Mouse (Mus musculus) myocyte (in vitro differentiated cells): ENCODE measurements around the gene Gdf11.

Source experiments
- E2F4 ChIP-seq: IDR thresholded peaks from one replicate; pipeline ENCODE4 v1.6.1; 2011; ENCODE audit warnings: mild to moderate bottlenecking, control low read depth, moderate library complexity; ENCODE audit not compliant: insufficient read depth
- POLR2A ChIP-seq: IDR thresholded peaks from one replicate; pipeline ENCODE4 v1.6.1; 2011; ENCODE audit warnings: low read depth, mild to moderate bottlenecking, control low read depth, moderate library complexity; ENCODE audit not compliant: insufficient read length
- POLR2AphosphoS2 ChIP-seq: IDR thresholded peaks from one replicate; pipeline ENCODE4 v1.6.1; 2011; ENCODE audit warnings: low read depth, control low read depth; ENCODE audit not compliant: insufficient read length

GRCm38 (mm10) chr10:128938974-128939373 lies 47.5 kb upstream of the Gdf11 start:
- peak; percentile 25 for TF ChIP-seq POLR2A
- TF ChIP-seq POLR2AphosphoS2: peak; percentile 46
- TF ChIP-seq E2F4: no peak
